Mouse (Mus musculus): ENCODE data around the gene Psg19.

The Psg19 gene

DNA sequence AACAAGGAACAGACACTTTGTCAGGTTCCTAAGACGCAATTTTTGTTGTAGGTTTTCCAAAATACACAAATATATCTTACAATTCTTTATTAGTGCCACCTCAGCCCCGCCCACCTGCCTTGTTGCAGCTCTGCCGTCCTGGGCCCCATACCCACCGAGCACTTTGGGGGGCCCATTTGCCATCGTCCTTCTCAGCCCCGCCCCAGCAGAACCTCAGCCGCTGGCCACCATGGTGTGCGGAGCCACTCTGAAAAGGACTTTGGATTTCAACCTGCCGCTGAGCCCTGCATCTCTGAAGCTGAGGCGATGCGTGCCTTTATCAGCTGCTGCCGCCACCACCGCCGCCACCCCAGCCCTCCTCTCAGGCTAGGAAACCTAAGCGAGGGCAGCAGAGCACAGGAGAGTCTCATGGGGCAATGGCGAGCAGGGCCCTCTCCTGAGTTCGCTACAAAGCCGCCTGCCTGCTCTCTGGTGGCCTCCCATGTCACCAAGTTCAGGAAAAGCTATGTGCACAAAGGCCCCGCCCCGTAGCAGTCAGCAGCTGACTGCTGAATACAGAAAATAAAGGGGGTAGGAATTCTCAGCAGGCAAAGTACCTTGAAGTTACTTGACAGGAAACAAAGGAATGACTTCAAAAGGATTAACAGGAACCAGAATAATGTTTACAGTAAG is 52.0 kb downstream of the Psg19 start:
- no peak for DNase-seq (ENCODE audit: low spot score)

Data from lung, postnatal 25 days (tissue).